ENCODE assay signal across 9 mouse cellular contexts in the genomic region with DNA sequence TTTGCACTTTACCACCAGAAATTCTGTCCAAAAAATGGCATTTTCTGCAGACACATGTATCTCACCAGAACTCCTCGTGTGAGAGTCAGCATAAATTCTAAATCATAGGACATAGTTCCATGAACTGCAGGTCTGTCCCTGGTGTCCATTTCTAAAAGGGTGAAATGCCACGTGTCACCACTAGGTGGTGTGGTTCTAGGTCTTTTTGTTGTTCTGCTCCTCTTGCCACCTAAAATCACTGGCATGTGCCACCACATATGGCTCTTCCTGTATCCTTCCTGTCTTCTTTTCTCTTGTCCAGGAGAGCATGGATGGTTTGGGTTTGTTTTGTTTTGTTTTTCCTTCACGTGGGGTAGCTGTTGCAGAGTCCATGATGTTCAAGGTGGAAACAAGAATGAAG. TPM values are rescaled to one million over a fixed set of nuclear protein-coding genes. Genes with fewer than 3 reads are reported as not detected.
A peak's percentile ranks its signal among the peaks of the same experiment; 100 is the strongest.
DNase-seq lines count a peak whose midpoint lies in the region; ATAC-seq and TF ChIP-seq lines count a peak whose summit lies in the region.
"Had no signal": no experiment of that assay in that cellular context is flagged by ENCODE, and none has a peak within 500 bp of the region (broad histone marks: within the 10 kb centered on the region; RNA-seq: fewer than 3 reads in every experiment).

No protein-coding gene starts in this region.

- DNase-seq in cerebellum, adult 11-12 months: no peak
- DNase-seq in left cerebral cortex, adult 18-20 months (ENCODE audit: low spot score in 2 of 2): peak; percentile 55 to 67
- no peak for DNase-seq in left cerebral cortex, adult 11 months (ENCODE audit: low spot score)
- peak; percentile 56 for DNase-seq in adrenal gland, postnatal 10 days
- DNase-seq in embryonic facial prominence, embryonic 11.5 days (ENCODE audit: low spot score): peak; percentile 64
- DNase-seq in lung, adult 2 months: peak; percentile 33

- ATAC-seq in cerebellum, adult (ENCODE audit: insufficient number of reproducible peaks, low FRiP score, low TSS enrichment): peak; percentile 56; the same call in 1 of the 2 replicates
- ATAC-seq in embryonic facial prominence, embryonic 11.5 days (replicated peaks; ENCODE audit: insufficient number of reproducible peaks, low FRiP score, low TSS enrichment, low read depth): no peak
- ATAC-seq in activated CD4-positive, CD25-positive, alpha-beta regulatory T cell, adult 4 months: no peak

- 23% methylated on average over 3 of the region's 3 CpGs for WGBS in embryonic facial prominence, embryonic 11.5 days
- 19% methylated on average over 3 of the region's 3 CpGs for WGBS in lung, adult 2 months

- no peaks in the 10 kb centered on the region for H3K36me3 ChIP-seq in embryonic facial prominence, embryonic 11.5 days (replicated peaks; ENCODE audit: control insufficient read depth, insufficient read depth, low read depth, low read length)
- H3K36me3 ChIP-seq: limb, embryonic 13.5 days had no signal

- no peaks in the 10 kb centered on the region for H3K4me1 ChIP-seq in embryonic facial prominence, embryonic 11.5 days (ENCODE audit: control insufficient read depth, insufficient read depth, low read length)
- H3K4me1 ChIP-seq in lung, adult 2 months (ENCODE audit: control insufficient read depth, insufficient read depth, low read length): no peaks in the 10 kb centered on the region
- H3K4me1 ChIP-seq: limb, embryonic 13.5 days had no signal

- no peak overlapping the region for H3K27ac ChIP-seq in embryonic facial prominence, embryonic 11.5 days (replicated peaks; ENCODE audit: low read depth, low read length)
- H3K27ac ChIP-seq: limb, embryonic 13.5 days had no signal

- no peaks in the 10 kb centered on the region for H3K27me3 ChIP-seq in embryonic facial prominence, embryonic 11.5 days (ENCODE audit: control insufficient read depth, insufficient read depth, low read length)

- no peak overlapping the region for H3K4me2 ChIP-seq in embryonic facial prominence, embryonic 11.5 days (ENCODE audit: low read depth, low read length)
- H3K4me2 ChIP-seq: limb, embryonic 13.5 days had no signal

- H3K9me3 ChIP-seq in embryonic facial prominence, embryonic 11.5 days (replicated peaks; ENCODE audit: control insufficient read depth, low read length): no peaks in the 10 kb centered on the region
- H3K9me3 ChIP-seq: limb, embryonic 13.5 days had no signal

- H3K9ac ChIP-seq in embryonic facial prominence, embryonic 11.5 days (replicated peaks; ENCODE audit: low read length): no peak overlapping the region
- H3K9ac ChIP-seq: limb, embryonic 13.5 days had no signal

- peak; percentile 32 for TF ChIP-seq CTCF in lung, adult 2 months (IDR thresholded peaks at IDR 0.05; ENCODE audit: insufficient read depth, low read length)

- TF ChIP-seq POLR2A in lung, adult 2 months (IDR thresholded peaks at IDR 0.05; ENCODE audit: borderline replicate concordance, extremely low read depth, low read depth, low read length): no peak

- H3K4me3 ChIP-seq in embryonic facial prominence, embryonic 11.5 days (ENCODE audit: low read depth, low read length): no peak overlapping the region
- no peak overlapping the region for H3K4me3 ChIP-seq in lung, adult 2 months (replicated peaks; ENCODE audit: extremely low read depth, low read depth, low read length)
- H3K4me3 ChIP-seq: limb, embryonic 13.5 days had no signal

RNA-seq across cellular contexts. Expression of a gene that starts 42.7 kb away (rescaled TPM):
- 10 to 100 TPM; 41.7 to 54.0 TPM for total RNA-seq in left cerebral cortex, adult 18-20 months (2021)
- 100 to 1,000 TPM in 1 of 2 experiments, 10 to 100 TPM in 1; 92.0 to 121 TPM for total RNA-seq in adrenal gland, postnatal 10 days (2021)
- polyA plus RNA-seq in embryonic facial prominence, embryonic 11.5 days (2014; fragmentation: Nextera tagmentation; extraction: Ambion mirVana): 105 and 110 TPM in 2 replicates
- 154 and 186 TPM in 2 replicates for polyA plus RNA-seq in lung, adult 2 months (2012; rRNA removed)
- not detected for polyA plus RNA-seq in activated CD4-positive, CD25-positive, alpha-beta regulatory T cell, adult 4 months (2017; shearing (Covaris generic))

Comparison
In these comparisons a context has a peak if more than half of its experiments do, and no peak if none do; other contexts are left out.
1. DNase-seq: peak in left cerebral cortex, adult 18-20 months (2 of 2), adrenal gland, postnatal 10 days (single experiment), embryonic facial prominence, embryonic 11.5 days (single experiment) and lung, adult 2 months (single experiment); none in cerebellum, adult 11-12 months (single experiment) and left cerebral cortex, adult 11 months (single experiment).
2. RNA of a gene that starts 42.7 kb away (polyA plus RNA-seq): 154 to 186 TPM in lung, adult 2 months and 105 to 110 TPM in embryonic facial prominence, embryonic 11.5 days; not detected in activated CD4-positive, CD25-positive, alpha-beta regulatory T cell, adult 4 months; every median in the first group is over 100 times any median in the second.